Mouse (Mus musculus): ENCODE measurements around the gene Pde6b.

Gene Pde6b

DNA sequence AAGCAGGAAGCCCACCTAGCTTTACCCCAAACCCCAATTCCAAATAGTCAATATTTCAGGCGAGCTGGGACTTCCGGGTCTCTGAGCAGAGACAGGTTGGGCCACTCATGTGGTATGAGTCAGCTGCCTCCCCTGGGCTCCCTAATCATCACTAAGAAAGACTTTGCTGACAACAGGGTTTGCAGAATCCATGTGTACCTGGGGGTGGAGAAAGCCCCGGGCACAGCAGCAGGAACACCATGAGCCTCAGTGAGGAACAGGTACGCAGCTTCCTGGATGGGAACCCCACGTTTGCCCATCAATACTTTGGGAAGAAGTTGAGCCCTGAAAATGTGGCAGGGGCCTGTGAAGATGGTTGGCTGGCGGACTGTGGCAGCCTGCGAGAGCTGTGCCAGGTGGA is at the start of gene Pde6b:
TSS of gene Pde6b (plus strand) at position 191 of the 400 bp plus-strand sequence.
- no peak for DNase-seq (ENCODE audit: low spot score in 2 of 2)

DNA sequence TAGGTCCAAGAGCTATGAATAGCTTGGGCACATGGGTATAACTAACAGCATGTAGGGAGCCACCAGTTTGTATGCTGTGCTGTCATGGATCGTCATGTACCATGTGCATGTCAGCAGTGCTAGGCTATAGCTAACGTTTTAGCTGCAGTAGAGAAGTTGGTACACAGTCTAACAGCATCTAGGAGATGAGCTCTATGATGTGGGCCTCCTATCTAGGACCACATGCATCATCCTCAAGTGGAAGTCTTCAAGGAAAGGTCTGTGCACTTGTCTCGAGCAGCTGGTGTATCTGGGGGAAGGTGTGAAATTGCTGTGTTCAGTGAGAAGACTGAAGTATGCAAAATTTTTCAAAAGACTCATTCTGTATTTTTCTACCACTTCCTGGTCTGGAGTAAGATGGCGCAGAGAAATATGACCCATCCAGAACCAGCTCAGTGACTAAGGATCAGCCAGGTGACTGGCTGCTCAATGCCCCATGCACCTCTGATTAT is 44.5 kb upstream of the Pde6b start:
- DNase-seq (ENCODE audit: low spot score in 2 of 2), result no peak

DNA sequence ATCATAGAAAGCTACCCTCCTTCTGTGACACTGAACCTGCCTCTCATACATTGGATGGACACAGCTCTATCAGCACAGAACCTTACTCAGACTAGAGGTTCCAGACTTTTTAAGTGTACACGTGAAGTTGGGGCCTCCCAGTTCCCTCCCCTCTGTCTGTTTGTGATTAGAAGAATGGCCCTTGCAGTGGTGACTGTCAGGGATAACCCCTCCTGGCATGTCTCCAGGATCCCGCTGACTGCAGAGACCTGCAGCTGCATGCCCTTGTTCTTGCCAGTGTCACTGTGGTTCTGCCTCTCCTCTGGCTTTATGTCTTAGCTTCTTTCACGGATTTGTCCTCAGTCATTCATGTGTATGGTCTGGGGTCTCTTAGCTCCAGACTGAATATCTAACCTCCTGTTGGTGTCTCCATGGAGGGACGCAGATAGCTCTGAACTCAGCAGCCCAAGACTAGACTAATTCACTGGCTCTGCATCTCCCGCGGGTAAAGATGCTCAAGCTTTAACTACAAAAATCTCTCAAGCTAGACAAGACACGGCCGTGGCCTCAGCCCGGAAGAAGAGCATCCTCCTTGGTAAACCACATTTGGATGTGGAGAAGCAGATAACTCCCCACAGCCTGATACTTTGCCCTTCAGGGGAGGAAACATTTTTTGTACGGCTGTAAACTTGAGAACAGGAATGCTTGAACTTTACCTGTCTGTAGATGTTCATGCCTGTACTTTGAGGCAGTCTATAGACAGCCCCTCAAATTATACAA is 42.7 kb upstream of the Pde6b start:
- no peak for DNase-seq (ENCODE audit: low spot score in 2 of 2)

DNA sequence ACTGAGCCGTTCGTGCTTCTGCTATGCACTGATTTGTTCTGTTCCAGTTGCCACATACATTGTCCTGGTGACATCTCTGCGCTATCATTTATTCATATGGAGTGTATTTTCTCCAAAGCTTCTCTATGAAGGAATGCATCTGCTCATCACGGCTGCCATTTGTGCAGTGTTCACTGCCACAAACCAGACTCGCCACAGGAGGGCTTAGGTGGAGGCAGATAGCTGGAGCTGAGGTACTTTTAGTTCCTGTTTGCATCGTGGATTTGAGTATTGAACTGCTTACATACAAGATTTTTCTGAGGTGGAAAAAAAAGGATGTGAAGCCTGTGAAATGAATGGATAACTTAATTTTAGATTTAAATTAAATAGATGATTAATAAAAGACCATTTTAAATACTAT is 40.3 kb upstream of the Pde6b start:
- no peak for DNase-seq (ENCODE audit: low spot score in 2 of 2)

DNA sequence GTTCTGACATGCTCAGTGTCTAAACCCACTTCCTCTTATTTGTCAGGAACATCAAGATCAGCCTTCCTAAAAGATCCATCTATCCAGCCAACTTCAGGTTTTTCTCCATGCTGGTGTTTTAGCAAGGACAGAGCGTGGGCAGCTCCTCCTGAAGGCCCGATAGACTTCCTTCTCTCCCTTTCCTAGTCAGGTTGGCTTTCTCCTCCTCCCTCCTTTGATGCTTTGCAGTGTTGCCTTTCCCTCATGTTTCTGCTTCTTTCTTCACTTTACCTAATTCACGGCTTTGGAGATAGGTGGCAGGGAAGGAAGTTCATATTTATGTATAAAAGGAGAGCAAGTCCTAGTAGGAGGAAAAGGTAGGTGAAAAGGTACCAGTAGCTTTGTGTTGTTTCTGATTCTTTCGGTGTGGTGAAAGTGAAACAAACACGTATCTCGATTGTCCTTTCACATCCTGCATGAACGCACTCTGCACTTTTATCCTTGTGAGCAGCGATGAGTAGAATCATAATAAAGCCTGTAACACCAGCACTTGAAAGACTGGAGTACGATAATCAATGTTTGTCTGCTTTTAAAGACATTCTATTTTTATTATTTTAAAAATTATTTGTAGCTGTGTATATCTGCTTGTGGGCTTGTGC is 38.6 kb upstream of the Pde6b start:
- no peak for DNase-seq (ENCODE audit: low spot score in 2 of 2)

DNA sequence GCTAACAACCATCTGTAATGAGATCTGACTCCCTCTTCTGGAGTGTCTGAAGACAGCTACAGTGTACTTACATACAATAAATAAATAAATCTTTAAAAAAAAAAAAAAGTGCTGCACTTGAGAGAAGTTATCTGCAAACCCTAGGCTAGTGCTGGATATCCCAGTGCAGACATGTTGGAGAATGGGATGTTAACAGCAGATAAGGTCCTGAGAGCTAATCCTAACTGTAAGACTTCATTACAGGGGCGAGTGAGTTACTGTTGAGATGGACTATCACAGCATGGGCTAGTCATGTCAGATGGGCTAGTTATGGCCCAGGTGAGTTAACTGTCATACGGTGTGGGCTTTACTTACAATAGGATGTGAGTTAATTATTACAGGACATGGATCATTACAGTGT is 34.1 kb upstream of the Pde6b start:
- DNase-seq (ENCODE audit: low spot score in 2 of 2), result no peak

DNA sequence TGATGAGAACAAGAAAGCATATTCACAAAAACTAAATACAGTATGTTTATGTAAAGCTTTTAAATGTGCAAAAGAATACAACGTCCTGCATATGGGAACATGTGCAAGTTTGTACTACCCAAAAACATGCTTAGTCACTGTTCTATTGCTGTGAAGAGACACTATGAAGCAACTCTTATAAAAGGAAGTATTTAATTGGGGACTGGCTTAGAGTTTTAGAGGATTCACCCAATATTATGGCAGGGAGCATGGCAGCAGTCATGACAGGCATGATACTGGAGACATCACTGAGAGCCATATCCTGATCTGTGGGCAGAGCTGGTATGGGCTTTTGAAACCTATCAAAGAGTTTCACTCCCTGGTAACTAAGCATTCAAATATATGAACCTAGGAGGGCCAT is 30.3 kb upstream of the Pde6b start:
- no peak for DNase-seq (ENCODE audit: low spot score in 2 of 2)

DNA sequence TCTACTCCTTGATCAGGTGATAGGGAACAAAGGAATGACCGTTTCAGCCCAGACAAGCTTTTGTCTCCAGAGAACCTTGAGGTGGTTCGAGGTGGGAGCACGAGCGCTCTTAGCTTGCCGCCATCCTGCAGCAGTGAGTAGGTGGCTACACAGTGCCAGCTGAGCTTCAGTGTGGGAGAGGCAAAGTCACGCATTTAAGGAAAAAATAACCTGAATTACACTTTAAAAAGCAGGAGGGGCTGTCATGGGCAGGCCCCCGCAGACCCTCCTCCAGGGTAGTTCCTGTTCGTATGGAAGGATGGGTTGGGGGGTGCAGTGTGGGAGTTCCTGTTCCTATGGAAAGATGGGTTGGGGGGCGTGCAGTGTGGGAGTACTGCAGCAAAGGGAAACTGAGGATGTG is 28.7 kb upstream of the Pde6b start:
- peak in 1 of 2 experiments; percentile 40 for DNase-seq (ENCODE audit: low spot score in 2 of 2)

DNA sequence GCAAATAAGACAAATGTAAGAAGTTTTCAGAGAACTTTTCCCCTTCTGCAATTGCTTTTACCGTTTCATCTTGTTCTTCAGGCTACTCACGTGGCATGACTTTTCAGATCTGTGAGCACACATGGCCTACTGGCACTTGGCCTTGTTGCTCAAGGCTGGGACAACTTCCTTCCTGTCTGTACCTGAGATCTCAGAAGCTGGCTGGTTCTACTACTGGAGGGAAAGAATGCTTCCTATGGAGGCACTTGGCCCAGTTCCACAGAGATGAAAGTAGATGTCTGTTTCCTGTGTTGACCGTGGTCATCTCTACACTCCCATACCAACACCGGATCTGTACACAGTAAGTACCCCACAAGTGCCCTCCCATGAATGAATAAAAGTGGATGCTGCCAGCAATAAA is 28.0 kb upstream of the Pde6b start:
- DNase-seq (ENCODE audit: low spot score in 2 of 2), result no peak

DNA sequence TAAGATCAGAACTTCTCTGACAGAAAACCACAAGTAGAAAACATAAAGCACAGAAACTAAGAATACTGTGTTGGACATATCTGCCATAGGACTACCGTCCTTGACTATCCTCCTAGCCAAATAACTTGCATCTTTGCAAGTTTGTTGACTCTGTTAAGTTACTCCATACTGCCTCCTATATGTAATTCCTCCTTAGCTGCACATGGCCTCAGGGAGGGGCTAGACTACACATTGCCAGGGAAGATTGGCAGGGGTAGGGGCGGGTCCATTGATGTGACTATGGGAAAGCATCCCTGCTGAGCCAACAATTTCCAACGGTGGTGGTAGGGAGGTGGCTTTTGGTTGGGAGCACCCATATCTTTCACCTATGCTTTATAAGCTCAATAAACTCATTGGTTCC is 25.9 kb upstream of the Pde6b start:
- DNase-seq (ENCODE audit: low spot score in 2 of 2), result no peak

DNA sequence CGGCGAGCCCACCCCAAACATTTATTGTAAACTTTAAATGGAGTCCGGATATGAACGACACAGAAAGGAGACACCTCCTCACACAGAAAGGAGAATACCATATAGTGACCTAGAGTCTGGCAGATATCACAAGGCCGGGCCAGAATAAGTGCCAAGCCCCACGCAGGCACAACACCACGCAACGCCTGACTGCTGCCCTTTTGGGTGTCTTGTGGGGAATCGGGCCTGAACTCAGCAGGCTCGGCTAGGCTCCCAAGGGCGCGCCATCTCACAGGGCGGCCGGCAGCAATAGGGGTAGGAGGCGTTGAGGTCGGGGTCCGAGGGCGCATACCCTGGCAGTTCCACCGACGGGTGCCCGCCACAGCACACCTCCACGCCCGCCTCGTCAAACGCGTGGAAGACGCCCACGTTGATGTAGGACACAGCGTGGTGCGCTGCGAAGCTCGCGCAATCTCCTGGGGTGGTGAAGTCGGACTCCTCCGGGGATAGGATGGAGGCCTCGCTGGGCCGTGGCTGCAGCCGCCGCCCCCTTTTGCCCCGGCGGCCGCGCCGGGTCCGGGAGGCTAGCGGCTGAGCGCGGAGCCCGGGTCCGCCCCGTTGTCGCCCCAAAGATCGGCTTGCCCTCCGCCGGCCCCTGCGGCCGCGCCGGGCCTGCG is 21.7 kb upstream of the Pde6b start:
- DNase-seq (ENCODE audit: low spot score in 2 of 2), result no peak

DNA sequence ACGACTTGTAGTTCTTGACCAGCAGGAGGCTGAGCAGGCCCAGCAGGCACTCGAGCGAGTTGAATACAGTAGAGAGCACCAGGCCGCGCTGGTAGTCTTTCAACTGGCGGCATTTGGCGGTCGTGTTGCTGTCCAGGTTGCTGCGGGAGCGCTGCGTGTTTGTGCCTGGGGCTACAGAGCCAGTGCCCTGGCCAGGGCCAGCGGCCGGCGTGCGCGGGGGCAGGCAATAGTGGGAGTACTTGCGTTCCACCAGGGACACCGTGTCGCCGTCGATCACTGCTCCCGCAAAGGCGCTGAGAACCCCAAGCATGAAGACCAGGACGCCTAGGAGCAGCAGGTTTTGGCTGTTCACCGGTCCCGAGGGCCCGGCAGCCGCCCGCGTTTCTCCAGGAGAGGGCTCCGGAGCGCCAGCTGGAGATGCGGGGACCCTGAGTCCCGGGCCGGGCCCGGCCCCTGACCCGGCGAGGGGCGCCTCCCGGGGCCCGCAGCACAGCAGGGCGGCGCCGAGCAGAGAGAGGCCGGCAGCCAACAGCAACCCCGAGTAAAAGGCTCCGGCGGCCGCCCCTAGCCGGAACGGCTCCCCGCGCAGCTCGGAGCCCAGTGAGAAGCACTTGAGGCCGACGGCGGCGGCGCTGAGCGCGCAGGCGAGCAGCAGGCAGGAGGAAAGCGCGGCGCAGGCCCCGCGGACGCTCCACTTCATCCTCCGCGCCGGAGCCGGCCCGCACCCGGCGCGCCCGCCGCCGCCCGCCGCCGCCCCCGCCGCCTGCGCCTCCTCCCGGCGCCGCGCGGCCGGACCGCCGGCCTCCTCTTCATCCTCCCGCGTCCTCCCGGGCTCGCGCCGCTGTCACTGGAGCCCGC is 21.0 kb upstream of the Pde6b start:
- peak in 1 of 2 experiments; percentile 45 for DNase-seq (ENCODE audit: low spot score in 2 of 2)

DNA sequence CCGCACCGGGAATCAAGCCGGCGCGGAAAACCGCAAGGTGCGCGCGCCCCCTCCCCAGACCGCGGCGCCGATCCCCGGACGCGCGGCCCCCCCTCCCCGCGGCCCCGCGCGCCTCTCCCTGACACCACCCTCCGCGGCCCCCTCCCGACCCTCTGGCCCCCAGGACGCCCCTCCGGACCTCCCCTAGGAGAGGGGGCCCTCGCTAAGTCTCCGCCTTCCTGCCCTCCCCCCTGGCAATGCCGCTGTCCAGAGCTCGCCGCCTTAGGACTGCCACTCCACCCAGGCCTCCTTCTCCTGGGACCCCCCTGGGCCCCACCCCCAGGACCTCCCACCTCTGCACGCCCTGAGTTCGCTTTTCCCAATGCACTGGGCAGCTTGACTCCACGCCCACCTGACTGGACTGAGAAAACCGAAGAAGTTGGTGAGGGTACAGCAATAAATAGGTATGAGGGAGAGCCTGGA is 20.3 kb upstream of the Pde6b start, which contains the start of gene Gm42517:
TSS of gene Gm42517 (minus strand) at position 52 of the 462 bp plus-strand sequence.
- no peak for DNase-seq (ENCODE audit: low spot score in 2 of 2)

DNA sequence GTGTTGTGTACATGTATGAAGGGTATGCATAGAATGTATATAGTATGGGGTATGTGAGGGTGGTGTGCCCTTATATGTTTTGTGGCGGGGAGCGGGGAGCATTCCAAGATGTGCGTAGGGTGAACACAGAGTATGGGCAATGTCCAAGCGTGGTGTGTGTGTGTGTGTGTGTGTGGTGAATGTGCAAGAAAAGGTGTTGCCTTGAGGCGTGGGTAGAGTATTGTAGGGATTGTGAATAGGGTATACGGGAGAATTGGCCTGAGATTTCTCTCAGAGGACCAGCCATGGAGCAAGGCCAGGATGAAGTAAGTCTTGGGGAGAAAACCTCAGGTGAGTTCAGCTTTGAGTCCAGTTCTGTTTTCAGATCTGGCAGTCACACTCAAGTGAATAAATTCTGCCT is 19.7 kb upstream of the Pde6b start:
- peak in 1 of 2 experiments; percentile 30 for DNase-seq (ENCODE audit: low spot score in 2 of 2)

DNA sequence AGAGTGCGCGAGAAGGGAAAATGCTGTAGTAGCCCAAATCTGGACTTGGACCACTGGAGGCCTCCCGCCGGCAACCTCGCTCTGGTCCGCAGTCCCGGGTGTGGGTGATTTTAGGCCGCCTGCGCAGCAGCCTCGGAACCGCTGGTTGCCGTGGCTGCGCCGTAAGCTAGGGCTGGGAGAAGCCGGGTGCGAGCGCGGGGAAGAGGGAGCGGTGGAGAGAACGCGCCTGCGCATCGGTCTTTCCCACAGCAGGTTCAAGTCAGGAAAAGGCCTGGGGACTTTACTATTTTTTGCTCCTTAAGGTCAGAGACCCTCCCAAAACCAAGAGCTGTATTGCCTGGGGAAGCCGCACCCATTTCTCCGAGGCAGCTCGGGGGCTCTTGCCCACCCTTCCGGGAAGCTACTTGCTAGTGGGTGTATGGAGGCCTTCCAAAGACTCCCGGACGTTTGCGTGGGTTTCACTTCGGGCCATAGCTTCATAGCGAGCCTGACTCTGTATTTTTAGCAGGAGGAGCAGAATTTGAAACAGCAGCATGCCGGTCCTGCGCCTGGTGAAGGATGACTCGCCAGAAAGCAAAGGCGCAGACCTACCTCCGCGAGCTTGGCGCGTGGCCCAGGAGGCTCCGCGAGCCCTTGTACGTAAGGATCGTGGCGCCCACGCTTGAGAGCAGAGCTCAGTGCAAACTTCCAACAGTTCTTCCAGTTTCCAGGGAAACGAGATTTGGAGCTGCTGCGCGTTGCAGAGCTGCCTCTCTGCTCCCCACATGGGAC is 19.2 kb upstream of the Pde6b start:
- DNase-seq (ENCODE audit: low spot score in 2 of 2), result peak; percentile 85 to 87

DNA sequence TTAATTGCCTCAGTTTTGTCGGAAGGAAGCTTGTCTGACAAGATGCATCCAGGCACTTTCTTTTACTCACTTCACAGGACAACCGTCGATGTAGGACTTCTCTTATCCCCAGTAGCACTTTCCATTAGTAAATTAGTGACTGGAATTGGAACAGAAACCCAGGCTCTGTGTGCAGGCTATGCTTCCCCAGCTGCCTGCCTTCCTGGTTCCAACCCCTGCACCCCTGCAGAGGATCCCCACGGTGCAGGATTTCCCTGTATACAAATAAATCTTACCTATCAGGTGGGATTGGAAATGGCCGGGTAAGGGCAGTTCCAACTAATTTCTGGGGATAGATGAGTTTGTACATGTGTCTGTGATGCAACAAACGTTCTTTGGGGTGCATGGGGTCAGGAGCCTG is 18.2 kb upstream of the Pde6b start:
- no peak for DNase-seq (ENCODE audit: low spot score in 2 of 2)

DNA sequence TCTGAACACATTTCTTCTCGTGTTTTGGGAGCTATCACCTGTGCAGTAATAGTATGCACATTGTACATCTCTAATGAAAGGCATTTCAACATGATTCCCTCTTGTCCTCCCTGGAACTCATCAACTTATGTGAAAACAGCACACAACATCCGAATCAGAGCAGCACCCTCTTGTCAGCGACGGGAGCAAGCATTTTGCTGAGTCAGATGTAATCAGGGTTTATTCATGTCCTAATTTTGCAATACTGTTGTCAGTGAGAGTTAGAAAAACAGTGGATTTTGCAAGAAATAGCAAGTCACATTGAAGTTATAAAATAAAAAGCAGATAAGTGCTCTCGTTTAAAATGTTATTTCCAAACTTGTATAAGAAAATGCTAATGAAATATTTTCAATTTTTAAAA is 14.1 kb upstream of the Pde6b start:
- DNase-seq (ENCODE audit: low spot score in 2 of 2), result no peak

DNA sequence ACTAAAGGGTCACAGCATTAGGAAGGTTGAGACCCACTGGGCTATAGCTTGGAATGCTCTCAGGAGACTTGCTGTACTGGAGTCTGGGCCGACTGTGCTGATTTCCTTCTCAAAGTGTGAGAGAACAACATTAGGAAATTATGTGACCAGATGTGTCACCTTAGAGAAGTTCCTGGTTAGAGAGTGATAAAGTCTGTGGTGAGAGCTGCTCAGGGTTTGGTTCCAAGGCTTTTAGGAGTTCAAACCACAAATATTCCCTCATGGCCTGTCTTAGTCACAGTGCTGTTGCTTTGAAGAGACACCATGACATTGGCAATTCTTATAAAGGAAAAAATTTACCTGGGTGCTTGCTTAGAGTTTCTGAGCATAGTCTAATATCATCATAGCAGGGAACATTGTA is 12.1 kb upstream of the Pde6b start:
- no peak for DNase-seq (ENCODE audit: low spot score in 2 of 2)

DNA sequence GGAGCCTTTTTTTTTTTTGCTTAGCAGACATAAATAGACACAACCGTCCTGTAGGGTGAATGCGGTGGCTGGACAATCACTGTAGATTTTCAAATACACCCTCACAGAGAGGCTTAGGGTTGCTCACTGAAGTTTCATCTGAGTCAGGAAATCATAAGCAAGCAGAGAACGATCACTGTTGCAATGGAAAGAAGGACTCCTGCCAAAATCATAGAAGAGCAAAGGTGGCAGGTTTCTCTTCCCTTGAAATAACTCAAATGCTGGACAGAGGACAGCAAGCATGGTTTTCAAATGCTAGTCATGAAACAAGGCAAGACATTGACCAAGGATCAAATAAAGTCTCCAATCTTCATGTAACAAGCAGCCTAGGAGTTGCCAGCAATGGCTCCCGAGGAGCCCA is 9.8 kb upstream of the Pde6b start:
- DNase-seq (ENCODE audit: low spot score in 2 of 2), result no peak

DNA sequence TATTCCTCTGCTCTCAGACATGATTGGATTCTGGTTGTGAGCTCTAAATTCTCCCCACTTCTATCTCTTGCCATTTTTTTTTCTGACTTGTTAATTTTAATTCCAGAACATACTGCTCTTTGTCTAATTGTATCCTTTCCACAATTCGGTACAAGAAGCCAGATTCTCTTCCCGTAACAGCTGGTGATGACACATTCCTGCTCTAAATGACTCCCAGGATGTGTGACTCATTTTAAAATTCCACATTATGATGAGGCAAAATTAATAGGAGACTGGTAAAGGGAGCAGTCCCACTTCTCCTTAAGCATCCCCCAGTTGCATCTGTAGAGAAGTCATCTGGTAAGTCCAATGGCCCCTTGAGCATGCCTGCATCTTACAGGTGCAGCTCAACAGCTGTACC is 2.6 kb upstream of the Pde6b start:
- no peak for DNase-seq (ENCODE audit: low spot score in 2 of 2)

DNA sequence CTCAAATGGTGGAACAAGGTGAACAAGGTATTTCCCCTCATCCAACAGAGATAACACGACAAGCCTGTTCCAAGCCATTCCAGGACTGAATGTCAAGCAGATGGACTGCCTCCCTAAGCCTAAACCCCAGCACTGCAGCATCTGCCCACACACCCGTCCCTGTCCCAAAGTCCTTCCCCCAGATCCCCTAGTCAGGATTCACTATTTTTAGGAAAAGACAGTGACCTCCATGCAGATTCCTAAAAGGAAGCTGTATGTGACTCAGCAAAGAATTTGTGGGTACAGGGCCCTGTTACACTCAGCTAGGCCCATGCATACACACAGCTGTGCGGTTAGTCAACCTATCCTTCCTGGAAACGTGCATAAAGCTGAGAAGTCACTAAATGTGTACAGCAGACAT is 1.7 kb upstream of the Pde6b start:
- DNase-seq (ENCODE audit: low spot score in 2 of 2), result no peak
